16 mouse cellular contexts compared by ENCODE assay signal in the genomic region with DNA sequence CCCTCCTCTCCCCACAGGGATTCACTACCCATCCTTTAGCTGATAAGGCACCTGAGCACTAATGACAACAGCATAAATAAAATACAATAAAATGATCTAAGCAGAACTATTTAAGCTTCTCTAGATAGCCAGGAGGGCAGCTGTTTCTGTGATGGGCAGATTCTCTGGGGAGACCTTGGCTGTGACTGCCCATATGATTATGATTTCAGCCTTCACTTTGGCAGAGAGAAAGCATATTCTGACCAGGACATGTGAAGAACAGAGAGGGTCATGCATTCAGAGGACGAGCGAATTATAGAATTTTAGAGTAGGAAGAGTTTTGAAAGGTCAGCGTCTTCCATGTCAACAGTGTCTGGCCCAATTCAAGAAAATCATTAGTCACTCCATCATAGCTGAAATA.
"Had no signal": no experiment of that assay in that cellular context is flagged by ENCODE, and none has a peak within 500 bp of the region (broad histone marks: within the 10 kb centered on the region; RNA-seq: fewer than 3 reads in every experiment).

No protein-coding gene starts in this region.

- H3K9me3 ChIP-seq: limb, embryonic 12.5 days; liver, embryonic 13.5 days; lung, embryonic 15.5 days; midbrain, embryonic 13.5 days; stomach, embryonic 15.5 days had no signal

- H3K4me3 ChIP-seq: limb, embryonic 12.5 days; liver, embryonic 13.5 days; lung, embryonic 15.5 days; megakaryocyte, embryonic 14.5 days; midbrain, embryonic 13.5 days; stomach, embryonic 15.5 days had no signal

- H3K27me3 ChIP-seq: limb, embryonic 12.5 days; liver, embryonic 13.5 days; lung, embryonic 15.5 days; megakaryocyte, embryonic 14.5 days; midbrain, embryonic 13.5 days; stomach, embryonic 15.5 days had no signal

- H3K9ac ChIP-seq: limb, embryonic 12.5 days; liver, embryonic 13.5 days; liver, postnatal 0 days; lung, embryonic 15.5 days; midbrain, embryonic 13.5 days; stomach, embryonic 15.5 days had no signal

- DNase-seq: kidney, adult 2 months; kidney, postnatal 25 days; liver; liver, embryonic 13.5 days; liver, postnatal 0 days; lung, postnatal 14 days; right cerebral cortex, postnatal 14 days; thymus, adult 2 months; thymus, postnatal 25 days had no signal

- H3K36me3 ChIP-seq: limb, embryonic 12.5 days; liver, embryonic 13.5 days; lung, embryonic 15.5 days; midbrain, embryonic 13.5 days; stomach, embryonic 15.5 days had no signal

- H3K27ac ChIP-seq: limb, embryonic 12.5 days; liver, embryonic 13.5 days; lung, embryonic 15.5 days; macrophage; midbrain, embryonic 13.5 days; stomach, embryonic 15.5 days had no signal

- H3K4me1 ChIP-seq: limb, embryonic 12.5 days; liver, embryonic 13.5 days; lung, embryonic 15.5 days; megakaryocyte, embryonic 14.5 days; stomach, embryonic 15.5 days had no signal

- H3K4me2 ChIP-seq: limb, embryonic 12.5 days; liver, embryonic 13.5 days; lung, embryonic 15.5 days; midbrain, embryonic 13.5 days; stomach, embryonic 15.5 days had no signal

- ATAC-seq: intestine, embryonic 16.5 days; liver, postnatal 0 days; midbrain, embryonic 13.5 days had no signal
